Mouse (Mus musculus) embryonic fibroblast, embryonic 13.5 days (primary cell): ENCODE measurements around the gene Cftr.

ENCODE experiments used
- CTCF ChIP-seq: IDR thresholded peaks from 2 replicates; pipeline ENCODE4 v1.5.1; 2011; ENCODE audit warnings: mild to moderate bottlenecking, control low read depth, low read length, moderate library complexity, borderline replicate concordance; ENCODE audit not compliant: insufficient read depth
- POLR2A ChIP-seq: IDR thresholded peaks from 2 replicates; pipeline ENCODE4 v1.6.1; 2011; ENCODE audit warnings: low read depth, mild to moderate bottlenecking, control low read depth, low read length, moderate library complexity

DNA sequence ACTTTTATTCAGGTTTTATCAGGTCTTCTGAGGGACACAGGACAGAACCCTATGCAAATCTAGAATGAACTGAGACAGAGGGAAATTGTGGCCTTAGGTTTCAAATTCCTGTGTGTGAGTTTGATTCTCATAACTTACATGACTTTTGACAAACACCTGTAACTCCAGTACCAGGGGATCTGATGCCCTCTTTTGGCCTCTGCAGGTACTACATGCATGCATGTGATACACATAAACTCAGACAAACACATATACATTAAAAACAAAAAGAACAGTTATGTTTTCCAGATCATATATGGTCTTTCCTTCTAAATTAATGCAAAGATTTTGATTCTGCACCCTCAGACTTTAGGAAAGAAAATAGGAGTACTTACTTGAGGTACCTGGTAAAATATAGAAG, 190.5 kb downstream of the Cftr start:
- TF ChIP-seq CTCF (no peak), POLR2A (no peak)
